Mouse (Mus musculus) thymus, adult 2 months (tissue): Measurements from ENCODE around the gene Ifitm1. TPM values are rescaled to one million over a fixed set of nuclear protein-coding genes. Genes with fewer than 3 reads are reported as not detected.
A peak's percentile ranks its signal among the peaks of the same experiment; 100 is the strongest.
"Not testable (repeated sequence)": the region's sequence is repeated elsewhere in the genome, so short reads cannot be mapped to it uniquely, and the experiment has no call there.

Source experiments
- DNase-seq: peaks from one replicate; pipeline ENCODE4 v3.0.0; 2021
- H3K27ac ChIP-seq: fragments of 200-500 bp; 2 replicates; pipeline ENCODE4 v1.5.1; 2012; ENCODE audit warnings: low read length, control low read depth; ENCODE audit not compliant: control insufficient read depth, insufficient read depth
- H3K27me3 ChIP-seq: fragments of 200-500 bp; 2 replicates; pipeline ENCODE4 v1.6.1; 2012; ENCODE audit warnings: mild to moderate bottlenecking, low read length, moderate library complexity, mixed read lengths; ENCODE audit not compliant: control insufficient read depth, insufficient read depth
- H3K36me3 ChIP-seq: fragments of 200-500 bp; 2 replicates; pipeline ENCODE4 v1.6.1; 2012; ENCODE audit warnings: mild to moderate bottlenecking, low read length, moderate library complexity; ENCODE audit not compliant: control insufficient read depth, insufficient read depth
- H3K4me1 ChIP-seq: fragments of 200-500 bp; replicated peaks from 2 replicates; pipeline ENCODE4 v1.6.1; 2012; ENCODE audit warnings: low read length; ENCODE audit not compliant: control insufficient read depth, insufficient read depth
- H3K4me3 ChIP-seq: fragments of 200-500 bp; 2 replicates; pipeline ENCODE4 v1.5.1; 2012; ENCODE audit warnings: mild to moderate bottlenecking, low read length, control low read depth, moderate library complexity; ENCODE audit not compliant: control insufficient read depth, insufficient read depth
- CTCF ChIP-seq: fragments of 200-500 bp; IDR thresholded peaks from 2 replicates; pipeline ENCODE4 v1.5.1; 2012; ENCODE audit warnings: mild to moderate bottlenecking, control low read depth, low read length, moderate library complexity, borderline replicate concordance; ENCODE audit not compliant: control insufficient read depth, poor library complexity, insufficient read depth; ENCODE audit errors: extremely low read depth
- POLR2A ChIP-seq: fragments of 200-500 bp; IDR thresholded peaks from 2 replicates; pipeline ENCODE4 v1.6.1; 2012; ENCODE audit warnings: mild to moderate bottlenecking, low read length, control low read depth, moderate library complexity; ENCODE audit not compliant: control insufficient read depth, poor library complexity, insufficient read depth; ENCODE audit errors: extremely low read depth
- WGBS: fragments of 180-500 bp; shearing (Covaris S2); methylation state at CpG from one replicate; pipeline ENCODE4 v1.1.7; 2018; 5-methylcytosine and 5-hydroxymethylcytosine counted together
- polyA plus RNA-seq: library from polyadenylated mRNA; depleted of rRNA; stranded (reverse); fragments of >200 nt; gene quantifications from 2 replicates; pipeline ENCODE4 v1.2.3, GENCODE M21; 2012

The Ifitm1 gene
- polyA plus RNA-seq, 1 experiment = 60.9 TPM

- TF ChIP-seq CTCF = no peak
- no peak for TF ChIP-seq POLR2A
- H3K4me1 ChIP-seq = 0 out of 2 replicates have a peak, but pooled peaks cover 13% of the 10 kb centered on the region
- H3K4me3 ChIP-seq = no peak overlapping the region
- H3K27me3 ChIP-seq = no peaks in the 10 kb centered on the region
- H3K27ac ChIP-seq = no peak overlapping the region
- WGBS = 17% methylated on average over 9 of the region's 9 CpGs
- no peaks in the 10 kb centered on the region for H3K36me3 ChIP-seq
- DNase-seq = peak; percentile 25
Measured at GRCm38 (mm10) chr7:140959181-140959901, 7.7 kb upstream of the Ifitm1 start.

GRCm38 (mm10) chr7:140960026-140960425, 7.0 kb upstream of the Ifitm1 start:
- DNase-seq = no peak
- H3K4me3 ChIP-seq = no peak overlapping the region
- 0 out of 2 replicates have a peak, but pooled peaks cover 7% of the 10 kb centered on the region for H3K4me1 ChIP-seq
- 94% methylated on average over 5 of the region's 5 CpGs for WGBS
- no peaks in the 10 kb centered on the region for H3K36me3 ChIP-seq
- TF ChIP-seq CTCF (no peak), POLR2A (no peak)
- no peaks in the 10 kb centered on the region for H3K27me3 ChIP-seq
- no peak overlapping the region for H3K27ac ChIP-seq

- DNase-seq = no peak
- Histone ChIP-seq H3K4me3 (no peak overlapping the region), H3K4me1 (no peaks in the 10 kb centered on the region), H3K27me3 (no peaks in the 10 kb centered on the region), H3K27ac (no peak overlapping the region), H3K36me3 (no peaks in the 10 kb centered on the region)
- WGBS = 88% methylated on average over 2 of the region's 2 CpGs
- TF ChIP-seq POLR2A = no peak
- no peak for TF ChIP-seq CTCF
Measured at GRCm38 (mm10) chr7:140961416-140961815, 5.6 kb upstream of the Ifitm1 start.

GRCm38 (mm10) chr7:140962733-140963132, 4.3 kb upstream of the Ifitm1 start:
- no peak for DNase-seq
- Histone ChIP-seq H3K27me3 (no peaks in the 10 kb centered on the region), H3K36me3 (no peaks in the 10 kb centered on the region), H3K27ac (no peak overlapping the region), H3K4me1 (no peaks in the 10 kb centered on the region), H3K4me3 (no peak overlapping the region)
- TF ChIP-seq CTCF (no peak), POLR2A (no peak)
- WGBS = 91% methylated on average over 2 of the region's 2 CpGs

GRCm38 (mm10) chr7:140967862-140968591, 1.0 kb downstream of the Ifitm1 start:
- TF ChIP-seq POLR2A = no peak
- no peak for TF ChIP-seq CTCF
- WGBS = 17% methylated on average over 14 of the region's 14 CpGs
- Histone ChIP-seq H3K4me1 (no peaks in the 10 kb centered on the region), H3K36me3 (no peaks in the 10 kb centered on the region), H3K4me3 (no peak overlapping the region), H3K27ac (no peak overlapping the region), H3K27me3 (no peaks in the 10 kb centered on the region)
- DNase-seq = no peak

GRCm38 (mm10) chr7:140968710-140969109, 1.7 kb downstream of the Ifitm1 start:
- WGBS = 29% methylated on average over 3 of the region's 3 CpGs
- H3K36me3 ChIP-seq, H3K27me3 ChIP-seq, DNase-seq, H3K27ac ChIP-seq, H3K4me3 ChIP-seq, H3K4me1 ChIP-seq: not testable (repeated sequence)

GRCm38 (mm10) chr7:140970931-140971330, 3.9 kb downstream of the Ifitm1 start:
- 60% methylated on average over 7 of the region's 7 CpGs for WGBS
- Histone ChIP-seq H3K4me1 (no peaks in the 10 kb centered on the region), H3K27ac (no peak overlapping the region), H3K4me3 (no peak overlapping the region), H3K27me3 (no peaks in the 10 kb centered on the region), H3K36me3 (no peaks in the 10 kb centered on the region)
- no peak for DNase-seq
- TF ChIP-seq POLR2A (no peak), CTCF (no peak)
